Mouse (Mus musculus): ENCODE measurements around the gene Rufy2. TPM values are rescaled to one million over a fixed set of nuclear protein-coding genes. Genes with fewer than 3 reads are reported as not detected.
"Not testable (repeated sequence)": the region's sequence is repeated elsewhere in the genome, so short reads cannot be mapped to it uniquely, and the experiment has no call there.

Gene Rufy2
- total RNA-seq, 2 experiments from 2014 or later, result 73.4 to 76.1 TPM

DNA sequence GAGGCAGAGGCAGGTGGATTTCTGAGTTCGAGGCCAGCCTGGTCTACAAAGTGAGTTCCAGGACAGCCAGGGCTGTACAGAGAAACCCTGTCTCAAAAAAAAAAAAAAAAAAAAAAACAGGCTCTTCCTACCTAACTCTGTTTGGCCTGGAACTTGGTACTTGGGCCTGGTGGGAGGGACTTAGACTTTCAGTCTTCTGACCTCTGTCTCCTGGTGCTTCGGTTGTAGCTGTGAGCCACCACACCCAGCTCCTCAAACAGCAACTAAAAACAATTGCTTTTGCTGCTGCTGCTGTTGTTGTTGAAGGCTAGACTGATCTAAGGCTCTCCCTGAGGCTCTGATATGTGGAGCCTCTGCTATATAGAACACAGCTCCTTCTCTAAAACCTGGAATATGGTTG, 69.1 kb downstream of the Rufy2 start:
- DNase-seq (ENCODE audit: low spot score in 2 of 2), result no peak

DNA sequence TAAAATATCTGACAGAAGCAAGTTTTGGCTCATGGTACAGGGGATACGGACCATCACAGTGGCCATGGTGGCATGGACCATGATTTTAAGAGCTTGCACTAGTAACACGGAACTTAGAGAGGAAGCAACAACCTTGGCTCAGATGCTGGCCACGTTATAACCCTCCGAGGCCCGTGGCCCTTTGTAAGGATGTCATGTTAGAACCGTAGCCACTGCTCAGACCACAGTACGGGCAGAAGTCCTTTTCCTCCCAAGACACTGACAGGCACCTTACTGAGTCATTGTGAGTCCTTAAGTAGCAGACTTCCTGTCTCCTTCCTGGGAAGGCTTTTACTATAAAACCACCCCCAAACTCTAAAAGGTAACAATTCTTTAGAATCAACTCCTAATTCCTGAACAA, 71.2 kb downstream of the Rufy2 start:
- DNase-seq (ENCODE audit: low spot score in 2 of 2), result no peak

DNA sequence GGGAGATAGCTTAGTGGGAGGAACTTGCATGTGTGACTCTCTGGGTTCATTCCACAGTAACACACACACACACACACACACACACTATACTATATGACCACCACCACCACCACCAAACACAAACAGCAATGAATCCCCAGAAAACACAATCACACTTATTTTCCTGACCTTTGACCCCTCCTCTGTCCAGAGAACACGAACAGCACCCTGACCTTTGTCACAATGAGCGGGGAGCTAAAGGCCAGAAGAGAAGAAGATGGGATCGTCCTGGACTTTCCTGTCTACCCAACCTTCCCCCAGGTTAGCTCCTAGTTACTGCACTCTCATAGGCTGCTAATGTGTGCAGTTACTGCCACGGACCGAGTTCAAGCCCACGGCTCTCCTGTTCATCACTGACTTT, 72.0 kb downstream of the Rufy2 start:
- no peak for DNase-seq (ENCODE audit: low spot score in 2 of 2)

DNA sequence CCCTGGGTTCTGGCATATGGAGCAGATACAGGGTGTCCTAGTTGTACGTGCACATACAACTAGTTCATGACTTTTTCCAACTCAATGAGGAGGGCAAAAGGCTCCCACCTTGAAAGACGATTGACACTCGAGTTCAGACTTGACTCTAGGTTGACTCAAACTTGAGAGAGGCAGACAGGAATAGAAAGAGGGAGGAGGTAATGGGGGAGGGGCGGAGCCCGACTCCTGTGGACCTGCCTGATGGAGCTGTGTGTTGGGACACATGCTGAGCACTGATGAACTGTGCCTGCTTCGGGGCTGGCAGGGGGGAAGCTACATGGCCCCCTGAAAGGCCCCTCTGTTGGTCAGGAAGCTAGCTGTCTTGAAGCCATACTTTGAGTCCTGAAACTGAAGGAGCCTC, 73.0 kb downstream of the Rufy2 start:
- DNase-seq (ENCODE audit: low spot score in 2 of 2), result no peak

DNA sequence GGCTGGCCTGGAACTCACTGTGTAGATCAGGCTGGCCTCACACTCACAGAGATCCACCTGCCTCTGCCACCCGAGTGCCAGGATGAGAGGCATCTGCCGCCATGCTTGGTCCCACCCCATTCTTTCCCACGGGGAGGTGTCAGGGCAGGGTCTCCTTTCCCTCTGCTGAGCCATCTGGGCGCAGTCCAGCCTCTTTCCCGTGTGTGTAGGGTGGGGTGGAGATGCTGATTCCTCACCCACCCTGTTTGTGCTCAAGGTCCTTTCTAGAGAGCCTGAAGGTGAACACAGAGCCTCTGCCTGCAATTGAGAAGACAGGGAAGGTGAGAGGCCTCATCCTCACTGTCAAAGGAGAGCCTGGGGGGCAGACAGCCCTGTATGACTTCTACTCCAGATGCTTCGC, 74.0 kb downstream of the Rufy2 start:
- DNase-seq (ENCODE audit: low spot score in 2 of 2), result not testable (repeated sequence)

DNA sequence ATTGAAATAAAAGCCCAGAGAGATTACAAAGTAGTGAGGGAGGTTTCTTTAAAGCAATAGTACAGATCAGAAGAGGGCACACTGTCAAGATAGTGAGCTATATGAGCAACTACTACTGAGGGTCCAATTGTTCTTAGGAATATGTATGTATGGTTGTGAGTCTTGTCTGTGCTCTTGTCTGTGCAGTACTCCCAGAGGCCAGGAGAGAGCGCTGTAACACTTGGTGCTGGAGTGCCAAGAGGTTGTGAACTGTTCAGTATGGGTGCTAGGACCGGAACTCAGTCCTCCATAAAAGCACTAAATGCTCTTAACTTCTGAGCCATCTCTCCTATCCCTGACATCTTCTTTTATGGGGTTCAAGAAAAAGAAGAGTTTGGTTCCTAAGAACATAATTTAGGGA, 74.6 kb downstream of the Rufy2 start:
- no peak for DNase-seq (ENCODE audit: low spot score in 2 of 2)

DNA sequence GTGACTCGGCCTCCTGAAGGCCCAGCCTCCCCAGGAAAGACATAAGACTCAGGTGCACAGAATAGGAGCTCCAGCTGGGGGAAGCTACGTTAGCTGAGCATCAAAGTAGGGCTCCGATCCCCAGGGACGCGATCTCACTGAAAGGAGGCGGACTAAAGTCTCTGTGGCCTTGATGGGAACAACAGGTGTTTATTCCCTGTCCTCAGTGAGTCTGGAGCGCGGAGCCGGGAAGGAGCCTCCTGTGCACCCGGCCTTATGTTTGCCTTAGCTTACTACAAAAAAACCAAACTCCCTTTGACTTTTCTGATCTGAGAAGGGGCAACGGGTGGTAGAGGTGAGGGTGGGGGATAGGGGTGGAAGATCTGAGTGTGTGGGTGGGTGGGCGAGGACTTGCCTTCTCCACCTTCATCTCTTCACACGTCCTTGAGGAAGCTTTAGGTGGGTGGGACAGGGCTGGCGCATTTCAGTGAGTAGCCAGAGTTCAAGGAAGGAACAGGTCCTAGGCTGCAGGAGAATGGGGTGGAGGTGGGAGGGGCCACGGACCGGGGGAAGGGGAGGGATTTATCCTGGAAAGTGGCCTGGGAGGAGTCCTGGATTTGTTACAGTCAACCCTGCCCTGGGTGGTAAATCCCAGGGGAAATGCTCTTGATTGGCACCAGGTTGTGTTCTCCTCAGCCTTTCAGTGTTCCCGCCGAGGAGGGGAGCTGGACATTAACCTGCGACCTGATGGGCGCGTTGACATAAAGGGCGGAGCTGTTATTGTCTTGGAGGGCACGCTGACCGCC, 77.1 kb downstream of the Rufy2 start:
- no peak for DNase-seq (ENCODE audit: low spot score in 2 of 2)

DNA sequence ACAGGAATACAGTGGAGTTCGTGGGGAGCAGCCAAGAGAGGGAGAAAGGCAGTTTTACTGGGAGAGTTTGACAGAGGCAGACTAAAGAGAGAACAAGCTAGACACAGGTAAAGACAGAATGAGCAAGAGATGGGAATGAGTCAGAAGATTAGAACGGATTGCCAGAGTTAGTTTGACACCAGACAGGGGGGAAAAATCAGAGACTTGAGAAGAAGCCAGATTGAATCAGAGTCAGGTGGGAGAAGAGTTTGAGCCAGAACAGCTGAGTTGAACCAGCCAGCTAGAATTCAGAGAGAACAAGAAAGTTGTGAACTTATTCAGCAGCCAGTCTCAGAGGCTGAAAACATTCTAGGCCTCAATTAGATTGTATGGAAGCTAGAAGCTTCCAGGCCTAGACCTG, 79.8 kb downstream of the Rufy2 start, which contains the start of gene Pbld1:
Gene Pbld1 (plus strand): TSS at position 301 of the 400 bp plus-strand sequence.
- no peak for DNase-seq (ENCODE audit: low spot score in 2 of 2)

DNA sequence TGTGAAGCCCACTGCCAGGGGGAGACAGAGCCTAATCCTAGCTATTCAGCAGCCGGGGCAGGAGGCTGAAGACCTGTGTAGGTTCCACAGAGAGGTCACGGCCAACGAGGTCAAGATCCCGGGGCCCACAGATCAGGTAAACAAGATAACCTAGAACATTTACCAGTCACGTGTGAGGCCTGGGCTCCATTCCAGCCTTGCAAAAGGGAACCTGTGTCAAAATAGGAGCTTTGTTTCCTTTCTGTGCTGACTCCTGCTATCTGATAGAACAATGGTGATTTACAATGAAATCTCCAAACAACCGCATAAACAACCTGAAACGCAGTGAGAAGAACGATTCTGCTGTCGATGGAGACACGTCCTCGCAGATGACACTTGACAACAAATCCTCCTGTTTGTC, 80.4 kb downstream of the Rufy2 start:
- DNase-seq (ENCODE audit: low spot score in 2 of 2), result no peak

DNA sequence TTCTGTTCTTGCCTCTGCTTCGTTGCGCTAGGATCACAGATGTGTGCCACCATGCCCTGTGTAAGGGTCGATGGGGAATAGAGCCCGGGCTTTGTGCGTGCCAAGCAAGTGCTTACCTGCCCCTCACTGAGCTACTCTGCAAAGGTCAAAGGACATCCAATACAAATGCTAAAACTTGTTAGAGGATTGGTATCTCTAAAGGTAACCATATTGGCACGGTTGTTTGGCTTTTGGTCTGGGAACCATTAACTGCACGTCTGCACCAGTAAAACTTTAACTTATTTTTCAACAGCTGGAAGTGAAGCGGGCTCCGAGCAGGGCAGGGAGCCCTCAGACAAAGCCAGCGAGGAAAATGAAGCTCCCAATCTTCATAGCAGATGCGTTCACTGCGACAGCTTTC, 81.2 kb downstream of the Rufy2 start:
- no peak for DNase-seq (ENCODE audit: low spot score in 2 of 2)

DNA sequence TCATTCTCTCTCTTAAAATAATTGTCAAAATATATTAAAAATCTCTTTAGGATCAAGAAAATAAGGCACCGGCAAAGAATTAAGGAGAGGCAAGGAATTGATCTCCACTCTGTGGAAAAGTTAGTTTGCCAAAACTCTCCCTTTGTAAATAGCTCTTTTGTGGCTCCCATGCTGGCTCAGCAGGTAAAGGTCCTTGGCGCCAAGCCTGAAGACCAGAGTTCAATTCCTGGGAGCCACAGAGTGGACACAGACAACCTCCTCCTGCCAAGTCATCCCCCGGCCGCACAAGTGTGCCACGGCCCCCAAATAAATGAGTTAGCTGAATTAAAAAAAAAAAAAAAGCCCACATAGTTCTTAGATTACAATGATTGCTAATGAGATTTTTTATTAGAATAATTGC, 82.7 kb downstream of the Rufy2 start:
- no peak for DNase-seq (ENCODE audit: low spot score in 2 of 2)

DNA sequence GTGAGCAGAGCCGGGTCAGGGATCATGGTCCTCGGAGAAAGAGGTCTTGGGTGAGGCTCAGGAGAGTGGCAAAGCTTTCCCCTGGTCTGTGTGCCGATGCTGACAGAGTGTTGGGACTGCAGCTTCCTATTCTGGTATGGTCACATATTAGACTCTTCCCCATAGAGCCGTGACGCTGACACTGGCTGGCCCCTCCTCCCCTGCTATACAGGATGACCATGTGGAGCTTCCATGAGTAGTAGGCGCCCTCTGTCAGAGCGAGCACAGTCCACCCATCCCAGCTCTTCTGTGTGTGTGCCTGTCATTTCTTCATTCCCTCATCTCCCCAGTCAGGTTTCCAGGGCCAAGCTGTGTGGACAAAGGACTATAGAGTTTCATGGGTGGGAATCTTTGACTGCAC, 83.3 kb downstream of the Rufy2 start:
- DNase-seq (ENCODE audit: low spot score in 2 of 2), result no peak

DNA sequence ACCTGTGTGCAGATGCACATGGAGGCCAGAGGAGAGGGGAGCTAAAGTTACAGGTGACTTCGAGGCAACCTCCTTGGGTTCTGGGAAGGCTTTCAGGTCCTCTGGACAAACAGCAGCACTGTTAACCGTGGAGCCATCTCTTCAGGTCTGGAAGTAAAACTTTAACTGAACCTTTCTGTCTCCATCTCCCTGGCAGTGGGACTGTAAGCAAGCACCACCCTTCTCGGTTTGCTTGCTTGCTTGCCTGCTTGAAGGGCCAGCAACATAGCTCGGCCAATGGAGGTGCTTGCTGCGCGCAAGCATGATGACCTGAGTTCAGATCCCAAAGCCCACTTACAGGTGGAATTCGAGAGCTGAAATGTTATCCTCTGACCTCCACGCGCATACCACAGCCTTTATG, 84.5 kb downstream of the Rufy2 start:
- no peak for DNase-seq (ENCODE audit: low spot score in 2 of 2)

DNA sequence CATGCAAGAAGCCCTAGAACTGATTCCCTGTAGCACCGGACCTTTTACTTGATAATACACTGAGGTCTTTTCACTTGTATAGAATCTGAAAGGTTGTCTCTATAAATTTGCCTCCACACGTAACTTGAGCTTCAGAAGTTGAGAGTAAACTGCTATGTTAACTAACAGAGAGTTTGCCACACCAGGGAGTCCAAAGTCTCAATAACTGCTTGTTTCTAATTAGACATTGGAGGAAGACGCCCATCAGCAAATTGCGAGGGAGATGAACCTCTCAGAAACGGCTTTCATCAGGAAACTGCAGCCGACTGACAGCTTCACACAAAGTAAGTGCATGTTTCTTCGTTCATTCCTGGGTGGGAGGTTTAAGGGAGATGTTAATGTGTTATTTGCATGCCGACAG, 85.5 kb downstream of the Rufy2 start:
- DNase-seq (ENCODE audit: low spot score in 2 of 2), result no peak

DNA sequence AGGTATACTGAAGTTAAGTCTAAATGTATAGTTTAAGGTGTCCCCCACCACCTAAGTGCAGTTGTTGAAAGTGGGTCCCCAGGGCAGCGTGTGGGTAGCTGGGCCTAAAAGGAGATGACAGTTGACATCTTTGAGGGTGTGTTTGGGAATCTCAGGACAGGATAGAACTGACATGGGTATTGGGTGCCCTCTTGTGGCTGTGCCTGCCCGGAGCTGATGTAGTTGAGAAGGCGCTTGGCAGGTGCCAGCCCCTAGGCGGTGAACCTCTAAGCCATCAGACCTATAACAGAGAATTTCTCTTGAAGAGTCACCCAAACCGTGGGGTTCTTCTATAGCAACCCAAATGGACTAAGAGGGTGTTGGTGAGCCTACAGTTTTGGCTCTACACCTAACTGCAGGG, 86.0 kb downstream of the Rufy2 start:
- peak; percentile 62 to 87 for DNase-seq (ENCODE audit: low spot score in 2 of 2)

Other genes with a start within 250 kb of the Rufy2 start
- gene Ccar1, start 187.9 kb upstream of the Rufy2 start, total RNA-seq (2021), result 10 to 100 TPM; 54.4 to 56.6 TPM
- 10 to 100 TPM in 1 of 2 experiments, 1 to 10 TPM in 1; 9.6 to 12.6 TPM for gene Tet1, start 71.2 kb upstream of the Rufy2 start, total RNA-seq (2021)
- 10 to 100 TPM; 36.9 to 38.3 TPM for gene Slc25a16, start 59.6 kb upstream of the Rufy2 start, total RNA-seq (2021)
- 1 to 10 TPM; 1.1 to 1.2 TPM for gene Dna2, start 33.2 kb upstream of the Rufy2 start, total RNA-seq (2021)
- 10 to 100 TPM; 51.5 to 55.5 TPM for gene Hnrnph3, start 44.0 kb downstream of the Rufy2 start, total RNA-seq (2021)
- gene Pbld2, start 44.1 kb downstream of the Rufy2 start, total RNA-seq (2021), result 1 to 10 TPM; 1.7 to 1.9 TPM
- under 1 TPM; 0.35 to 0.43 TPM for gene Pbld1, start 79.9 kb downstream of the Rufy2 start, total RNA-seq (2021)
- 1 to 10 TPM in 1 of 2 experiments, under 1 TPM in 1; 0.79 to 2.4 TPM for gene Atoh7, start 119.4 kb downstream of the Rufy2 start, total RNA-seq (2021)
- 1 to 10 TPM; 1.7 to 2.4 TPM for gene Mypn, start 223.7 kb downstream of the Rufy2 start, total RNA-seq (2021)

All from layer of hippocampus, adult 18-20 months (tissue).